Mouse (Mus musculus): Measurements from ENCODE around the gene Bach2. TPM values are rescaled to one million over a fixed set of nuclear protein-coding genes. Genes with fewer than 3 reads are reported as not detected.

Bach2 gene
- polyA plus RNA-seq, 1 experiment from 2014 or later, result 8.8 TPM

DNA sequence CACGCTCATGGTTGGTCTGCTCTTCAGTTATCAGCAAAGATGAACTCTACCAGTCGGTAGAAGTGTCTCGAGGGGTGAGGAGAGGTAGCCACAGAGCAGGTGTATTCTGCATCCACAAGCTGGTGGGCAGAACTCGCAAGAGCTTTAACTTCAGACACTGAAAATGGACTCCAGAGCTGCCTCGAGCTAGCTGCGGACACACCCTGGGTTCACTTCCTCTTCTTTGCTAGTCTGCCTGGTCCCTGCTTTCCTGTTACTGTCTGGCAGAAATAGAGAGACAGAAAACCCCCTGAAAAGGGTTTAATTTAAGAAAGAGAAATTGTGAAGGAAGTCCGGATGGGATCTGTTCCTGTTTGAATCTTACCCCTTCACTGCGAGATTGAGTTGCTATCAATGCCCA is 326.3 kb downstream of the Bach2 start:
- Histone ChIP-seq H3K36me3 (peaks cover 24% of the 10 kb centered on the region), H3K27me3 (ENCODE audit: insufficient read depth, poor library complexity, severe bottlenecking) (no peaks in the 10 kb centered on the region), H3K9me3 (no peaks in the 10 kb centered on the region), H3K4me1 (peaks cover 21% of the 10 kb centered on the region), H3K4me3 (no peak overlapping the region), H3K27ac (no peak overlapping the region)
- no peak for DNase-seq (ENCODE audit: low spot score)
- 75% methylated on average over 8 of the region's 8 CpGs for WGBS

DNA sequence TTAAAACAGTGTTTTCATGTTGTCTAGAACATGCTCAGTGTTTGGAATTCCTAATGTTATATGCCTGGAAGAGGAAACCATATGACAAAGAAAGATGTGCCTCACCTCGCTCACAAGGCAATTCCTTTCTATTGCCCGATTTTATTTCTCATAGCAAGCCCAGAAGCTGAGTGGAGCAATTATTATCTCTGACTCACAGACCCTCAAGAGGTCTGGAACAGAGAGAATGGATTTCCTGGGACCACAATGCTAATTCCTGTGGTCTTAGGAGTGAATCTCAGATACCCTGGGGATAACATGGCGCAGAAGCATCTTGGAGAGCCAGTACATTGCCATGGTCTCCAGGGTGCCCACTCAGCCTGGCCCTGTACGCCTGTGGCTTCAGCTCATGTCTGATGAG is 330.4 kb downstream of the Bach2 start:
- 77% methylated on average over 4 of the region's 4 CpGs for WGBS
- H3K27ac ChIP-seq, result no peak overlapping the region

DNA sequence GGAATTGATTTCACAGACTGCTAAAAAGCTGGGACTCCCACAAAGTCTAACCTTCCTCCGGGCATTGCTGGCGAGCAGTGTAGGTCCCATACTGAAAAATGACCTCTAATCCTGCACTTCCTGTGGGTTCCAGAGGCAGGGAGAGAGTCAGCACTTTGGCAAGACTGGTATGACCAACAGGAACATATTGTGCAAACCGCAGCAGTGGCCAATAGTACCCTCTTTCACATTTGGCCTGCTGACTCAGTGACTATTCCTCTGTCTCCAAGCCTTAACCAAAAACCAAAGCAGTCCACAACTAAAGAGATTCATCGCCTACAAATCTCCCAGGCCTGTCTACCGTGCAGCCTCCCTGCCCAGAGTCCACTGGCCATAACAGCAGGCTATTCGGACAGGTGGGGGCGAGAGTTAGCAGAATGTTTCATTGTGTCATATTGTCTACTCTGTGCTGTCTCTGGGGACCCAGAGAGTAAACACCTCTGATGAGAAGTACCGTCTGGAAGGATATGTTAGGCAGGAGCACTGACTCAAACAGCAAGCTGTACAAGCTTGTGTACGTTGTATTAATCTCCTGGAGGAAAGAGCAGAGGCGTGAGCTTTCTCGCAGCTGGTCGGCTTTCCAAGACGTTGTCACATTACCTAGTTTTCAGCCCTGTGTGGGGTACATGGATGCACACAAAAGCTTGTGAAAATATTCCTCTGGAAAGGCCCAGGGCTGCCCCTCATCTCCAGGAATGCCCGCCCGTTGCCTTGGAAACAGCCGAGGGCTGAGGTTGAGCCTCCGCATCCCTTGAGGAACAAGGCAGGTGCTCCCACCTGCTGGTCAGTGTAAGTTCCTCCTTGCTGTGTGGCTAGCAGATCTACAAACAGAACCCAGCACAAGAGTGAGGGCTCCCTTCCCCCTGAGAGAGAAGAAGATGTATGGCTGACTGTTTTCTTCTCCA is 331.7 kb downstream of the Bach2 start:
- H3K27me3 ChIP-seq (ENCODE audit: insufficient read depth, poor library complexity, severe bottlenecking), result no peaks in the 10 kb centered on the region
- no peak for DNase-seq (ENCODE audit: low spot score)
- H3K4me1 ChIP-seq, result peaks cover 19% of the 10 kb centered on the region; the same call in 1 of the 2 replicates
- H3K9me3 ChIP-seq, result no peaks in the 10 kb centered on the region
- no peak overlapping the region for H3K27ac ChIP-seq
- H3K4me3 ChIP-seq, result no peak overlapping the region
- H3K36me3 ChIP-seq, result peaks cover 4% of the 10 kb centered on the region; the same call in 1 of the 2 replicates
- 70% methylated on average over 17 of the region's 17 CpGs for WGBS

More for the DNA sequence above, 330.4 kb downstream of the Bach2 start:
- Histone ChIP-seq H3K36me3 (peaks cover 4% of the 10 kb centered on the region; the same call in 1 of the 2 replicates), H3K27me3 (ENCODE audit: insufficient read depth, poor library complexity, severe bottlenecking) (no peaks in the 10 kb centered on the region), H3K4me3 (no peak overlapping the region), H3K9me3 (no peaks in the 10 kb centered on the region), H3K4me1 (peaks cover 19% of the 10 kb centered on the region; the same call in 1 of the 2 replicates)
- DNase-seq (ENCODE audit: low spot score), result no peak

DNA sequence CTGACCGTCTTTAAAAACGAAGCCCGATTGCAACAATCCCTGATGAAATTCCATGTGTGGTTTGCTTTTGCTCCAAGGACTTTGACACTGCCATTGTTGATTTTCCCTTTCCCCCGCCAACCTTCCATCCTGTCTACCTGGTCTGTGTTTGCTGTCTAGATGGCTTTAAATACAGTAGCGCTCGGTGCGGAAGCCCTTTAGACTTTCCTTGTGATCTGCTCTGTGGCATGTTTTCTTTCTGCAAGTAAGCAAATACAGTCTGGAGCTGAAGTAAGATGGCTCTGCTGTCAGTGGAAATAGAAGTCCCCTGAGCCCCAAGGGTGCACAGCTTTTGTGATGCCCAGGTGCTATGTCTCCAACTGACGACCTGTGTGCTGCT is 332.3 kb downstream of the Bach2 start:
- WGBS, result 75% methylated on average over 8 of the region's 8 CpGs
- no peak overlapping the region for H3K27ac ChIP-seq

DNA sequence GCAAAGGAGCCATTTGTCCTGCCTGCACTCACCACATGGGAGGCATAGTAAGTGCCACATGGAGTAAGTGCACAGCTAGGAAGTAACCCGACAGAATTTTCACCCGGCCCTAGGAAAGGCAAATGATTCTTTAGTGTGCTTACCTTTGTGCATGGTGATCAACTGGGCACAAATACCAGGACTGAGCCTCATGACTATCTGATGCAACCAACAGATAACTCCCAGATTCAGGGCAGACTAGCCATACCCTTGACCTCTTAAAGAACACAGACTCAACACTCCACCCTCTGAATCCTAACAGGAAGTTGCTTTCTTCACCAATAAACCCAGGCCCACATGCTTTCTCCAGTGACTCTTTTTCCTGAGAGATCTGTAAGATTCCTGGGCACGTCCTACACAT is 332.8 kb downstream of the Bach2 start:
- no peaks in the 10 kb centered on the region for H3K27me3 ChIP-seq (ENCODE audit: insufficient read depth, poor library complexity, severe bottlenecking)
- H3K27ac ChIP-seq, result no peak overlapping the region

More for the DNA sequence above, 332.3 kb downstream of the Bach2 start:
- Histone ChIP-seq H3K27me3 (ENCODE audit: insufficient read depth, poor library complexity, severe bottlenecking) (no peaks in the 10 kb centered on the region), H3K9me3 (no peaks in the 10 kb centered on the region), H3K36me3 (peaks cover 4% of the 10 kb centered on the region; the same call in 1 of the 2 replicates), H3K4me1 (peaks cover 19% of the 10 kb centered on the region; the same call in 1 of the 2 replicates), H3K4me3 (no peak overlapping the region)
- DNase-seq (ENCODE audit: low spot score), result no peak

GRCm38 (mm10) chr4:32572118-32572517 is 333.5 kb downstream of the Bach2 start:
- H3K36me3 ChIP-seq, result no peaks in the 10 kb centered on the region
- H3K9me3 ChIP-seq, result no peaks in the 10 kb centered on the region
- H3K4me1 ChIP-seq, result peaks cover 19% of the 10 kb centered on the region; the same call in 1 of the 2 replicates
- no peak for DNase-seq (ENCODE audit: low spot score)
- H3K27ac ChIP-seq, result no peak overlapping the region
- H3K27me3 ChIP-seq (ENCODE audit: insufficient read depth, poor library complexity, severe bottlenecking), result no peaks in the 10 kb centered on the region
- H3K4me3 ChIP-seq, result no peak overlapping the region
- WGBS, result 47% methylated on average over 1 of the region's 1 CpGs

More for the DNA sequence above, 332.8 kb downstream of the Bach2 start:
- WGBS, result 62% methylated on average over 3 of the region's 3 CpGs
- Histone ChIP-seq H3K36me3 (peaks cover 3% of the 10 kb centered on the region; the same call in 1 of the 2 replicates), H3K4me1 (peaks cover 19% of the 10 kb centered on the region; the same call in 1 of the 2 replicates), H3K9me3 (no peaks in the 10 kb centered on the region), H3K4me3 (no peak overlapping the region)
- DNase-seq (ENCODE audit: low spot score), result no peak

DNA sequence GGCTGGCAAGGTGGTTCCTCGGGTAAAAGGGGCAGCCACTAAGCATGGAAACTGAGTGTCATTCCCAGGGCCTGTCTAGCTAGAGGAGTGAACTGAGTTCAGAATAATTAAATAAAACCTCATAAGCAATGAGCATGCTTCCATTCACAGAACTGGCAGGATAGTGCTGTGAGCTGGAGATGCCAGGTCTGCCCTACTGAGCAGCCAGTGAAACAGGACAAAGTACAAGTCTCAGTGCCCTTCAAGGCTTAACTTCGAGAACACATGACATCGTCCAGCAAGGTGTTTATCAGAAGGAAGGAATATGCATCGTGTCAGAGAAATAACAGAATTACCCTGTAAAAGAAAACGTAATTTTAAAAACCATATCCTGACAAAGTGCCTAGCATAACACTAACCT is 335.0 kb downstream of the Bach2 start:
- Histone ChIP-seq H3K27ac (no peak overlapping the region), H3K9me3 (no peaks in the 10 kb centered on the region), H3K4me1 (peaks cover 19% of the 10 kb centered on the region; the same call in 1 of the 2 replicates), H3K4me3 (no peak overlapping the region), H3K27me3 (ENCODE audit: insufficient read depth, poor library complexity, severe bottlenecking) (no peaks in the 10 kb centered on the region), H3K36me3 (no peaks in the 10 kb centered on the region)
- no peak for DNase-seq (ENCODE audit: low spot score)
- 81% methylated on average over 5 of the region's 5 CpGs for WGBS

- no peaks in the 10 kb centered on the region for H3K27me3 ChIP-seq (ENCODE audit: insufficient read depth, poor library complexity, severe bottlenecking)
- H3K9me3 ChIP-seq, result no peaks in the 10 kb centered on the region
- H3K4me1 ChIP-seq, result peaks cover 19% of the 10 kb centered on the region; the same call in 1 of the 2 replicates
- no peak for DNase-seq (ENCODE audit: low spot score)
- 93% methylated on average over 1 of the region's 1 CpGs for WGBS
- H3K36me3 ChIP-seq, result no peaks in the 10 kb centered on the region
- no peak overlapping the region for H3K27ac ChIP-seq
- no peak overlapping the region for H3K4me3 ChIP-seq
Observed at GRCm38 (mm10) chr4:32574604-32575003, 336.0 kb downstream of the Bach2 start.

GRCm38 (mm10) chr4:32575165-32575564 is 336.6 kb downstream of the Bach2 start:
- no peak for DNase-seq (ENCODE audit: low spot score)
- Histone ChIP-seq H3K9me3 (no peaks in the 10 kb centered on the region), H3K36me3 (peaks cover 4% of the 10 kb centered on the region; the same call in 1 of the 2 replicates)

GRCm38 (mm10) chr4:32579850-32580249 is 341.2 kb downstream of the Bach2 start:
- no peak overlapping the region for H3K4me3 ChIP-seq
- H3K4me1 ChIP-seq, result peaks cover 8% of the 10 kb centered on the region
- peaks cover 6% of the 10 kb centered on the region; the same call in 1 of the 2 replicates for H3K36me3 ChIP-seq
- H3K9me3 ChIP-seq, result no peaks in the 10 kb centered on the region
- 74% methylated on average over 8 of the region's 8 CpGs for WGBS
- no peaks in the 10 kb centered on the region for H3K27me3 ChIP-seq (ENCODE audit: insufficient read depth, poor library complexity, severe bottlenecking)
- no peak for DNase-seq (ENCODE audit: low spot score)
- no peak overlapping the region for H3K27ac ChIP-seq

More at GRCm38 (mm10) chr4:32575165-32575564, 336.6 kb downstream of the Bach2 start:
- Histone ChIP-seq H3K4me3 (no peak overlapping the region), H3K4me1 (peaks cover 14% of the 10 kb centered on the region; the same call in 1 of the 2 replicates), H3K27me3 (ENCODE audit: insufficient read depth, poor library complexity, severe bottlenecking) (no peaks in the 10 kb centered on the region), H3K27ac (no peak overlapping the region)
- WGBS, result 77% methylated on average over 9 of the region's 9 CpGs

DNA sequence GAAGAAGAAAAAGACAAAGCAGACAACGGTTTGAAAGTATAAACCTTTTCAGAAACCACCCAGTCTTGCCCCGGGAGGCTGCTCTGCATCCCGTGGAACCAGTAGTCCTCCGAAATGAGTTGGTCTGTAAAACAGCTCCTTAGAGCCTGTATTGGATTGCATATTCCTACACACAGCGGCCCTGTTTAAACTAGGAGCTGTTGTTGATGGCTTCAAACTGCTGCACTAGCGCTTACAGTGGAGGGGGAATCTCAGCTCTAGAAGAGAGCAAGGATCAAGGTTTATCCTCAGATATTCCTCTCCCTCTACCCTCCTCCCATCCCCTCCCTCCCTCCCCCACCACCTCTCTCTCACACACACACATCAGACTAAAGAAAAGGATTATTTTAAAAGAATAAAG is 345.6 kb downstream of the Bach2 start:
- Histone ChIP-seq H3K4me3 (no peak overlapping the region), H3K9me3 (no peaks in the 10 kb centered on the region), H3K36me3 (peaks cover 6% of the 10 kb centered on the region; the same call in 1 of the 2 replicates), H3K27ac (no peak overlapping the region), H3K27me3 (ENCODE audit: insufficient read depth, poor library complexity, severe bottlenecking) (no peaks in the 10 kb centered on the region), H3K4me1 (peaks cover 8% of the 10 kb centered on the region)
- WGBS, result 82% methylated on average over 6 of the region's 6 CpGs
- DNase-seq (ENCODE audit: low spot score), result no peak

DNA sequence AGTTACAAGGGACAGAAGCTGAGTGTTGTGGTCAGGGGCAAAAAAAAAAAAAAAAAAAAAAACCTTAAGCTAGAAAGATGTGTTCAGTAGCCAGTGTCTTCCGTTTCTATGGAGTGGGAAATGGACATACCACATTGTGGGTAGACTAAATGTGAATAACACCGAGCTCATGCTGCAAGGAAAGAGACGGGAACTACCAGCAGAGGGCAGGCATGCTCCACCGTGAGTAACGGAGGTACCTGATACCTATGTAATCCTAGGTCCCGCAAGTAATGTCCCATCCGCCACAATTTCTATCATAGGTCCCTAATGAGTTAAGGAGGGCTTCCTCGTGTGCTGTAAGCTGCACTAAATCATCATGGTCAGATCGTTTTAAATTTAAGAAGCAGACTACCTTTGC is 348.0 kb downstream of the Bach2 start:
- no peaks in the 10 kb centered on the region for H3K9me3 ChIP-seq
- WGBS, result 18% methylated on average over 9 of the region's 9 CpGs
- H3K27me3 ChIP-seq (ENCODE audit: insufficient read depth, poor library complexity, severe bottlenecking), result no peaks in the 10 kb centered on the region
- DNase-seq (ENCODE audit: low spot score), result no peak
- no peak overlapping the region for H3K27ac ChIP-seq
- H3K36me3 ChIP-seq, result no peaks in the 10 kb centered on the region
- peaks cover 4% of the 10 kb centered on the region for H3K4me1 ChIP-seq
- no peak overlapping the region for H3K4me3 ChIP-seq

GRCm38 (mm10) chr4:32587543-32587942 is 348.9 kb downstream of the Bach2 start:
- Histone ChIP-seq H3K9me3 (no peaks in the 10 kb centered on the region), H3K36me3 (no peaks in the 10 kb centered on the region), H3K27me3 (ENCODE audit: insufficient read depth, poor library complexity, severe bottlenecking) (no peaks in the 10 kb centered on the region), H3K4me1 (no peaks in the 10 kb centered on the region), H3K27ac (no peak overlapping the region), H3K4me3 (no peak overlapping the region)
- 84% methylated on average over 5 of the region's 5 CpGs for WGBS
- no peak for DNase-seq (ENCODE audit: low spot score)
